21 mouse cellular contexts compared by ENCODE assay signal in the genomic region with DNA sequence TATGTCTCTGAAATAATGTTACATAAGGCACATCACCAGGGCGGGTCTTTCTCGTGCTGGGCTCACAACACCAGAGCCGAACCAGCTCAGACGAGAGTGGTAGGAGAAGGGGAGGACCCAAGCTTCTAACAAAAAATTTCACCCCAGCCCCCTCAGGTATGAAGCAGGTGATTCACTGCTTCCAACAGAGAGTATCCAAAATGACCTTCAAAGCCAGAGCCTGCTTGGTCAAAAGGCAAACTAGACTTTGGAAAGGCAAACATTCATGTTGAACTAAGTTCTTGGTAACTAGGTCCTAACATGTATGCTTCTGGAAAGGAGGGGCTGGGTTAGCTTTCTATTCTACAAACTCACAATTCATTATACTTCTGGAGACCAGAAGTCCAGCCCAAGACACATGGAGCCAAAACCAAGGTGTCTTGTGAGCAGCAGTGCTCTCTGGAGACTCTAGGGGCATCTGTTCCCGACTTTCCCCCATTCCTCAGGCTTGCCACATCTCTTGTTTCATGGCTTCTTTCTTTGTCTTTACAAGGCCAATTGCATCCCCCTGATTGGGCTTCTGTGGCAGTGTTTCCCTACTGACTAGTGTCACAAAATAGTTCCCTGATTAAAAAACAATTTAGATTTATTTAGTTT. TPM values are rescaled to one million over a fixed set of nuclear protein-coding genes. Genes with fewer than 3 reads are reported as not detected.
A peak's percentile ranks its signal among the peaks of the same experiment; 100 is the strongest.
DNase-seq lines count a peak whose midpoint lies in the region; ATAC-seq and TF ChIP-seq lines count a peak whose summit lies in the region.
"Had no signal": no experiment of that assay in that cellular context is flagged by ENCODE, and none has a peak within 500 bp of the region (broad histone marks: within the 10 kb centered on the region; RNA-seq: fewer than 3 reads in every experiment).

No protein-coding gene starts in this region.

- TF ChIP-seq CTCF in forebrain, postnatal 0 days (IDR thresholded peaks at IDR 0.05; ENCODE audit: low read depth), result no peak
- no peak for TF ChIP-seq CTCF in liver, adult 2 months (IDR thresholded peaks at IDR 0.05; ENCODE audit: low read depth, low read length)
- no peak for TF ChIP-seq CTCF in midbrain, postnatal 0 days (IDR thresholded peaks at IDR 0.05)

- no peaks in the 10 kb centered on the region for H3K4me1 ChIP-seq in forebrain, postnatal 0 days (ENCODE audit: insufficient read depth)
- no peaks in the 10 kb centered on the region for H3K4me1 ChIP-seq in forebrain, embryonic 11.5 days (replicated peaks; ENCODE audit: control insufficient read depth, insufficient read depth, low read length)
- peaks cover 5% of the 10 kb centered on the region for H3K4me1 ChIP-seq in liver, adult 2 months (ENCODE audit: control insufficient read depth, insufficient read depth, low read length)
- no peaks in the 10 kb centered on the region for H3K4me1 ChIP-seq in midbrain, postnatal 0 days (ENCODE audit: insufficient read depth, low read length)
- H3K4me1 ChIP-seq: embryonic facial prominence, embryonic 15.5 days; forebrain, embryonic 12.5 days; hindbrain, embryonic 13.5 days; lung, embryonic 15.5 days; midbrain, embryonic 12.5 days had no signal

- no peaks in the 10 kb centered on the region for H3K9me3 ChIP-seq in forebrain, postnatal 0 days (ENCODE audit: low read length)
- no peaks in the 10 kb centered on the region for H3K9me3 ChIP-seq in forebrain, embryonic 11.5 days (ENCODE audit: control insufficient read depth, low read length)
- no peaks in the 10 kb centered on the region for H3K9me3 ChIP-seq in midbrain, postnatal 0 days (ENCODE audit: low read length)
- H3K9me3 ChIP-seq: embryonic facial prominence, embryonic 15.5 days; forebrain, embryonic 12.5 days; hindbrain, embryonic 13.5 days; lung, embryonic 15.5 days; midbrain, embryonic 12.5 days had no signal

- H3K36me3 ChIP-seq in forebrain, postnatal 0 days (ENCODE audit: insufficient read depth), result no peaks in the 10 kb centered on the region
- no peaks in the 10 kb centered on the region for H3K36me3 ChIP-seq in forebrain, embryonic 11.5 days (ENCODE audit: control insufficient read depth, insufficient read depth, low read length)
- no peaks in the 10 kb centered on the region for H3K36me3 ChIP-seq in liver, adult 2 months (ENCODE audit: control insufficient read depth, insufficient read depth, low read length)
- H3K36me3 ChIP-seq in midbrain, postnatal 0 days (ENCODE audit: insufficient read depth, low read length), result no peaks in the 10 kb centered on the region
- H3K36me3 ChIP-seq: embryonic facial prominence, embryonic 15.5 days; forebrain, embryonic 12.5 days; hindbrain, embryonic 13.5 days; lung, embryonic 15.5 days; midbrain, embryonic 12.5 days had no signal

- no peak overlapping the region for H3K27ac ChIP-seq in forebrain, postnatal 0 days (ENCODE audit: low read depth, low read length)
- H3K27ac ChIP-seq in forebrain, embryonic 11.5 days (ENCODE audit: low read depth, low read length), result no peak overlapping the region
- peak overlapping the region; percentile 94 for H3K27ac ChIP-seq in liver, adult 2 months (replicated peaks; ENCODE audit: insufficient read depth, low read depth, low read length)
- no peak overlapping the region for H3K27ac ChIP-seq in midbrain, postnatal 0 days (ENCODE audit: low read depth, low read length)
- H3K27ac ChIP-seq: embryonic facial prominence, embryonic 15.5 days; forebrain, embryonic 12.5 days; hindbrain, embryonic 13.5 days; lung, embryonic 15.5 days; midbrain, embryonic 12.5 days had no signal

- DNase-seq in forebrain, postnatal 0 days, result no peak
- no peak for DNase-seq in forebrain, embryonic 11.5 days (ENCODE audit: low spot score)
- peak; percentile 92 for DNase-seq in liver, adult 2 months (ENCODE audit: extremely low read depth, low read depth, low spot score)
- DNase-seq in liver, result no peak
- no peak for DNase-seq in cerebellum, adult 8-10 months
- no peak for DNase-seq in midbrain, postnatal 0 days (ENCODE audit: low spot score)
- DNase-seq: cerebellum, adult 18-20 months; kidney, adult 8-10 months; right cerebral cortex, postnatal 14 days; thymus, postnatal 4 days had no signal

- ATAC-seq in forebrain, postnatal 0 days, result peak; percentile 36; the same call in 1 of the 2 replicates
- no peak for ATAC-seq in forebrain, embryonic 11.5 days (replicated peaks; ENCODE audit: low FRiP score)
- ATAC-seq in granulocyte monocyte progenitor cell, adult 5-6 weeks (replicated peaks; ENCODE audit: poor library complexity, severe bottlenecking), result peak; percentile 54
- 0 out of 2 replicates have a peak, but pooled peaks have one; percentile 51 for ATAC-seq in megakaryocyte-erythroid progenitor cell, adult 5-6 weeks (replicated peaks; ENCODE audit: low FRiP score, low TSS enrichment, poor library complexity, severe bottlenecking)
- no peak for ATAC-seq in midbrain, postnatal 0 days (ENCODE audit: low FRiP score)

- no peak overlapping the region for H3K9ac ChIP-seq in forebrain, postnatal 0 days
- H3K9ac ChIP-seq in forebrain, embryonic 11.5 days (ENCODE audit: low read length), result no peak overlapping the region
- H3K9ac ChIP-seq in liver, adult 2 months (ENCODE audit: low read depth, low read length), result peak overlapping the region; percentile 42
- no peak overlapping the region for H3K9ac ChIP-seq in midbrain, postnatal 0 days (replicated peaks; ENCODE audit: low read length, poor library complexity, severe bottlenecking)
- H3K9ac ChIP-seq: embryonic facial prominence, embryonic 15.5 days; forebrain, embryonic 12.5 days; hindbrain, embryonic 13.5 days; lung, embryonic 15.5 days; midbrain, embryonic 12.5 days had no signal

- no peak for TF ChIP-seq POLR2A in liver, adult 2 months (IDR thresholded peaks at IDR 0.05; ENCODE audit: extremely low read depth, insufficient read depth, low read length)

- H3K79me2 ChIP-seq in liver, adult 2 months (ENCODE audit: control insufficient read depth, insufficient read depth, low read length), result no peaks in the 10 kb centered on the region

- no peak overlapping the region for H3K4me2 ChIP-seq in forebrain, postnatal 0 days (ENCODE audit: low read depth)
- no peak overlapping the region for H3K4me2 ChIP-seq in forebrain, embryonic 11.5 days (ENCODE audit: low read depth, low read length, severe bottlenecking)
- no peak overlapping the region for H3K4me2 ChIP-seq in midbrain, postnatal 0 days (ENCODE audit: low read depth, low read length, poor library complexity, severe bottlenecking)
- H3K4me2 ChIP-seq: embryonic facial prominence, embryonic 15.5 days; forebrain, embryonic 12.5 days; hindbrain, embryonic 13.5 days; lung, embryonic 15.5 days; midbrain, embryonic 12.5 days had no signal

- WGBS in forebrain, postnatal 0 days, result 76% methylated on average over 5 of the region's 5 CpGs
- 77% methylated on average over 5 of the region's 5 CpGs for WGBS in forebrain, embryonic 11.5 days
- WGBS in liver, adult 2 months, result 23% methylated on average over 5 of the region's 5 CpGs
- 77% methylated on average over 5 of the region's 5 CpGs for WGBS in midbrain, postnatal 0 days

- no peaks in the 10 kb centered on the region for H3K27me3 ChIP-seq in forebrain, postnatal 0 days (ENCODE audit: insufficient read depth, low read length)
- no peaks in the 10 kb centered on the region for H3K27me3 ChIP-seq in forebrain, embryonic 11.5 days (ENCODE audit: control insufficient read depth, insufficient read depth, low read length)
- no peaks in the 10 kb centered on the region for H3K27me3 ChIP-seq in liver, adult 2 months (ENCODE audit: control insufficient read depth, insufficient read depth, low read length)
- H3K27me3 ChIP-seq in midbrain, postnatal 0 days (ENCODE audit: insufficient read depth, low read length), result no peaks in the 10 kb centered on the region
- H3K27me3 ChIP-seq: CH12.LX; embryonic facial prominence, embryonic 15.5 days; forebrain, embryonic 12.5 days; hindbrain, embryonic 13.5 days; lung, embryonic 15.5 days; midbrain, embryonic 12.5 days had no signal

- H3K4me3 ChIP-seq in forebrain, postnatal 0 days (ENCODE audit: low read depth, low read length), result no peak overlapping the region
- H3K4me3 ChIP-seq in forebrain, embryonic 11.5 days (ENCODE audit: low read depth, low read length), result no peak overlapping the region
- peak overlapping the region; percentile 3; the same call in 1 of the 2 replicates for H3K4me3 ChIP-seq in liver, adult 2 months (ENCODE audit: insufficient read depth, low read depth, low read length)
- no peak overlapping the region for H3K4me3 ChIP-seq in midbrain, postnatal 0 days (ENCODE audit: low read depth, low read length)
- H3K4me3 ChIP-seq: embryonic facial prominence, embryonic 15.5 days; forebrain, embryonic 12.5 days; hindbrain, embryonic 13.5 days; lung, embryonic 15.5 days; midbrain, embryonic 12.5 days had no signal

RNA-seq across cellular contexts. Expression of gene B2m, which starts 6.0 kb away (rescaled TPM):
- total RNA-seq in forebrain, postnatal 0 days (2014; rRNA removed), result 46.6 and 90.7 TPM in 2 replicates
- polyA plus RNA-seq in forebrain, postnatal 0 days (2015; fragmentation: Nextera tagmentation; extraction: Ambion mirVana), result 152 and 178 TPM in 2 replicates
- polyA plus RNA-seq in forebrain, embryonic 11.5 days (2014; fragmentation: Nextera tagmentation; extraction: Ambion mirVana), result 98.5 and 101 TPM in 2 replicates
- 1,301 and 1,615 TPM in 2 replicates for total RNA-seq in liver, adult 2 months (2014; rRNA removed)
- 2,279 and 2,555 TPM in 2 replicates for polyA plus RNA-seq in liver, adult 2 months (2012; rRNA removed)
- total RNA-seq in granulocyte monocyte progenitor cell, adult 5-6 weeks (2014; fragmentation: Nextera tagmentation), result 1,957 and 2,269 TPM in 2 replicates
- total RNA-seq in granulocyte monocyte progenitor cell, adult 5-6 weeks (2017), result 1,824 and 1,957 TPM in 2 replicates
- total RNA-seq in megakaryocyte-erythroid progenitor cell, adult 5-6 weeks (2014; fragmentation: Nextera tagmentation), result 1,448 and 1,509 TPM in 2 replicates
- 1,672 and 1,891 TPM in 2 replicates for total RNA-seq in megakaryocyte-erythroid progenitor cell, adult 5-6 weeks (2017)
- total RNA-seq in midbrain, postnatal 0 days (2014; rRNA removed), result 106 and 108 TPM in 2 replicates
- 147 and 161 TPM in 2 replicates for polyA plus RNA-seq in midbrain, postnatal 0 days (2015; fragmentation: Nextera tagmentation; extraction: Ambion mirVana)

RNA-seq across cellular contexts. Expression of gene Trim69, which starts 19.1 kb away (rescaled TPM):
- not detected in 2 replicates for total RNA-seq in forebrain, postnatal 0 days (2014; rRNA removed)
- polyA plus RNA-seq in forebrain, postnatal 0 days (2015; fragmentation: Nextera tagmentation; extraction: Ambion mirVana), result not detected in 2 replicates
- polyA plus RNA-seq in forebrain, embryonic 11.5 days (2014; fragmentation: Nextera tagmentation; extraction: Ambion mirVana), result 0.15 TPM in 1 of 2 replicates, not detected in the other
- 0.09 and 0.13 TPM in 2 replicates for total RNA-seq in liver, adult 2 months (2014; rRNA removed)
- polyA plus RNA-seq in liver, adult 2 months (2012; rRNA removed), result 0.07 TPM in 1 of 2 replicates, not detected in the other
- 0.56 TPM in 1 of 2 replicates, not detected in the other for total RNA-seq in granulocyte monocyte progenitor cell, adult 5-6 weeks (2014; fragmentation: Nextera tagmentation)
- total RNA-seq in granulocyte monocyte progenitor cell, adult 5-6 weeks (2017), result not detected in 2 replicates
- total RNA-seq in megakaryocyte-erythroid progenitor cell, adult 5-6 weeks (2014; fragmentation: Nextera tagmentation), result not detected in 2 replicates
- 0.76 and 1.1 TPM in 2 replicates for total RNA-seq in megakaryocyte-erythroid progenitor cell, adult 5-6 weeks (2017)
- total RNA-seq in midbrain, postnatal 0 days (2014; rRNA removed), result not detected in 2 replicates
- polyA plus RNA-seq in midbrain, postnatal 0 days (2015; fragmentation: Nextera tagmentation; extraction: Ambion mirVana), result not detected in 2 replicates
- total RNA-seq: gastrocnemius, postnatal 4 days; left cerebral cortex, postnatal 14 days had no signal
- polyA plus RNA-seq: embryonic facial prominence, embryonic 15.5 days; forebrain, embryonic 12.5 days; heart, postnatal 0 days; hindbrain, embryonic 13.5 days; lung, embryonic 15.5 days; midbrain, embryonic 12.5 days had no signal

RNA-seq across cellular contexts. Expression of gene Spg11, which starts 23.3 kb away (rescaled TPM):
- total RNA-seq in forebrain, postnatal 0 days (2014; rRNA removed), result 18.3 and 22.7 TPM in 2 replicates
- polyA plus RNA-seq in forebrain, postnatal 0 days (2015; fragmentation: Nextera tagmentation; extraction: Ambion mirVana), result 2.7 and 4.5 TPM in 2 replicates
- 16.0 and 17.9 TPM in 2 replicates for polyA plus RNA-seq in forebrain, embryonic 11.5 days (2014; fragmentation: Nextera tagmentation; extraction: Ambion mirVana)
- total RNA-seq in liver, adult 2 months (2014; rRNA removed), result 9.3 and 10.5 TPM in 2 replicates
- polyA plus RNA-seq in liver, adult 2 months (2012; rRNA removed), result 4.0 and 4.3 TPM in 2 replicates
- 12.2 and 13.2 TPM in 2 replicates for total RNA-seq in granulocyte monocyte progenitor cell, adult 5-6 weeks (2014; fragmentation: Nextera tagmentation)
- 10.7 and 12.5 TPM in 2 replicates for total RNA-seq in granulocyte monocyte progenitor cell, adult 5-6 weeks (2017)
- total RNA-seq in megakaryocyte-erythroid progenitor cell, adult 5-6 weeks (2014; fragmentation: Nextera tagmentation), result 9.8 and 13.1 TPM in 2 replicates
- 9.8 and 11.7 TPM in 2 replicates for total RNA-seq in megakaryocyte-erythroid progenitor cell, adult 5-6 weeks (2017)
- total RNA-seq in midbrain, postnatal 0 days (2014; rRNA removed), result 20.1 and 25.3 TPM in 2 replicates
- 4.0 and 4.9 TPM in 2 replicates for polyA plus RNA-seq in midbrain, postnatal 0 days (2015; fragmentation: Nextera tagmentation; extraction: Ambion mirVana)

RNA-seq across cellular contexts. Expression of gene Patl2, which starts 44.5 kb away (rescaled TPM):
- not detected in 2 replicates for total RNA-seq in forebrain, postnatal 0 days (2014; rRNA removed)
- polyA plus RNA-seq in forebrain, postnatal 0 days (2015; fragmentation: Nextera tagmentation; extraction: Ambion mirVana), result not detected in 2 replicates
- not detected in 2 replicates for polyA plus RNA-seq in forebrain, embryonic 11.5 days (2014; fragmentation: Nextera tagmentation; extraction: Ambion mirVana)
- total RNA-seq in liver, adult 2 months (2014; rRNA removed), result 0.09 TPM in 1 of 2 replicates, not detected in the other
- not detected in 2 replicates for polyA plus RNA-seq in liver, adult 2 months (2012; rRNA removed)
- not detected in 2 replicates for total RNA-seq in granulocyte monocyte progenitor cell, adult 5-6 weeks (2014; fragmentation: Nextera tagmentation)
- total RNA-seq in granulocyte monocyte progenitor cell, adult 5-6 weeks (2017), result not detected in 2 replicates
- not detected in 2 replicates for total RNA-seq in megakaryocyte-erythroid progenitor cell, adult 5-6 weeks (2014; fragmentation: Nextera tagmentation)
- not detected in 2 replicates for total RNA-seq in megakaryocyte-erythroid progenitor cell, adult 5-6 weeks (2017)
- 0.16 TPM in 1 of 2 replicates, not detected in the other for total RNA-seq in midbrain, postnatal 0 days (2014; rRNA removed)
- polyA plus RNA-seq in midbrain, postnatal 0 days (2015; fragmentation: Nextera tagmentation; extraction: Ambion mirVana), result 0.06 TPM in 1 of 2 replicates, not detected in the other
- total RNA-seq: CH12.LX; gastrocnemius, postnatal 4 days had no signal
- polyA plus RNA-seq: forebrain, embryonic 12.5 days; hindbrain, embryonic 13.5 days; lung, embryonic 15.5 days; midbrain, embryonic 12.5 days had no signal

RNA-seq across cellular contexts. Expression of gene Terb2, which starts 44.6 kb away (rescaled TPM):
- total RNA-seq in forebrain, postnatal 0 days (2014; rRNA removed), result not detected in 2 replicates
- not detected in 2 replicates for polyA plus RNA-seq in forebrain, postnatal 0 days (2015; fragmentation: Nextera tagmentation; extraction: Ambion mirVana)
- not detected in 2 replicates for polyA plus RNA-seq in forebrain, embryonic 11.5 days (2014; fragmentation: Nextera tagmentation; extraction: Ambion mirVana)
- total RNA-seq in liver, adult 2 months (2014; rRNA removed), result not detected in 2 replicates
- not detected in 2 replicates for polyA plus RNA-seq in liver, adult 2 months (2012; rRNA removed)
- not detected in 2 replicates for total RNA-seq in granulocyte monocyte progenitor cell, adult 5-6 weeks (2014; fragmentation: Nextera tagmentation)
- not detected in 2 replicates for total RNA-seq in granulocyte monocyte progenitor cell, adult 5-6 weeks (2017)
- total RNA-seq in megakaryocyte-erythroid progenitor cell, adult 5-6 weeks (2014; fragmentation: Nextera tagmentation), result not detected in 2 replicates
- not detected in 2 replicates for total RNA-seq in megakaryocyte-erythroid progenitor cell, adult 5-6 weeks (2017)
- total RNA-seq in midbrain, postnatal 0 days (2014; rRNA removed), result not detected in 2 replicates
- not detected in 2 replicates for polyA plus RNA-seq in midbrain, postnatal 0 days (2015; fragmentation: Nextera tagmentation; extraction: Ambion mirVana)
- total RNA-seq: CH12.LX; gastrocnemius, postnatal 4 days; left cerebral cortex, postnatal 14 days had no signal
- polyA plus RNA-seq: embryonic facial prominence, embryonic 15.5 days; forebrain, embryonic 12.5 days; heart, postnatal 0 days; hindbrain, embryonic 13.5 days; lung, embryonic 15.5 days; midbrain, embryonic 12.5 days had no signal

Comparison
In these comparisons a context has a peak if more than half of its experiments do, and no peak if none do; other contexts are left out.
1. ATAC-seq: peak in forebrain, postnatal 0 days (single experiment), granulocyte monocyte progenitor cell, adult 5-6 weeks (single experiment) and megakaryocyte-erythroid progenitor cell, adult 5-6 weeks (single experiment); none in forebrain, embryonic 11.5 days (single experiment) and midbrain, postnatal 0 days (single experiment).
2. RNA of gene B2m, which starts 6.0 kb away (total RNA-seq): 1,824 to 2,269 TPM in granulocyte monocyte progenitor cell, adult 5-6 weeks, 1,448 to 1,891 TPM in megakaryocyte-erythroid progenitor cell, adult 5-6 weeks and 1,301 to 1,615 TPM in liver, adult 2 months; 106 to 108 TPM in midbrain, postnatal 0 days and 46.6 to 90.7 TPM in forebrain, postnatal 0 days; every median in the first group is over 10 times any median in the second.